Mouse (Mus musculus): ENCODE data around the gene Pabpn1. TPM values are rescaled to one million over a fixed set of nuclear protein-coding genes. Genes with fewer than 3 reads are reported as not detected.
"Not testable (repeated sequence)": the region's sequence is repeated elsewhere in the genome, so short reads cannot be mapped to it uniquely, and the experiment has no call there.

Pabpn1 gene
- polyA plus RNA-seq, 1 experiment from 2014 or later = 179 TPM

- Histone ChIP-seq H3K9me3 (ENCODE audit: control insufficient read depth, low read length) (no peaks in the 10 kb centered on the region), H3K4me3 (ENCODE audit: low read depth, low read length) (no peak overlapping the region), H3K27ac (ENCODE audit: low read depth, low read length) (no peak overlapping the region), H3K36me3 (ENCODE audit: control insufficient read depth, insufficient read depth, low read length) (no peaks in the 10 kb centered on the region), H3K9ac (ENCODE audit: low read length) (no peak overlapping the region), H3K4me1 (ENCODE audit: control insufficient read depth, insufficient read depth, low read length) (no peaks in the 10 kb centered on the region), H3K27me3 (ENCODE audit: control insufficient read depth, insufficient read depth, low read length) (no peaks in the 10 kb centered on the region), H3K4me2 (ENCODE audit: low read depth) (no peak overlapping the region)
- ATAC-seq (ENCODE audit: insufficient read depth, low FRiP score, low TSS enrichment) = no peak
- no peak for DNase-seq (ENCODE audit: low spot score)
- 81% methylated on average over 19 of the region's 19 CpGs for WGBS
These were observed 53.8 kb downstream of the Pabpn1 start for GRCm38 (mm10) chr14:54945975-54946704.

GRCm38 (mm10) chr14:54947008-54947407, 54.7 kb downstream of the Pabpn1 start:
- not testable (repeated sequence) for H3K4me3 ChIP-seq (ENCODE audit: low read depth, low read length); H3K4me2 ChIP-seq (ENCODE audit: low read depth); H3K9me3 ChIP-seq (ENCODE audit: control insufficient read depth, low read length); H3K27me3 ChIP-seq (ENCODE audit: control insufficient read depth, insufficient read depth, low read length); H3K36me3 ChIP-seq (ENCODE audit: control insufficient read depth, insufficient read depth, low read length); DNase-seq (ENCODE audit: low spot score); ATAC-seq (ENCODE audit: insufficient read depth, low FRiP score, low TSS enrichment); H3K4me1 ChIP-seq (ENCODE audit: control insufficient read depth, insufficient read depth, low read length); H3K27ac ChIP-seq (ENCODE audit: low read depth, low read length); H3K9ac ChIP-seq (ENCODE audit: low read length)
- WGBS = 85% methylated on average over 8 of the region's 11 CpGs

Other genes with a start within 250 kb of the Pabpn1 start
- 94.3 and 103 TPM in 2 replicates for gene 1700123O20Rik, start 206.3 kb upstream of the Pabpn1 start, polyA plus RNA-seq (2014; fragmentation: Nextera tagmentation; extraction: Ambion mirVana)
- 118 and 122 TPM in 2 replicates for gene Acin1, start 205.6 kb upstream of the Pabpn1 start, polyA plus RNA-seq (2014; fragmentation: Nextera tagmentation; extraction: Ambion mirVana)
- gene Gm29776, start 193.7 kb upstream of the Pabpn1 start, polyA plus RNA-seq (2014; fragmentation: Nextera tagmentation; extraction: Ambion mirVana) = 0.16 and 0.30 TPM in 2 replicates
- 0.26 TPM in 1 of 2 replicates, not detected in the other for gene Cebpe, start 180.3 kb upstream of the Pabpn1 start, polyA plus RNA-seq (2014; fragmentation: Nextera tagmentation; extraction: Ambion mirVana)
- gene Slc7a8, start 110.6 kb upstream of the Pabpn1 start, polyA plus RNA-seq (2014; fragmentation: Nextera tagmentation; extraction: Ambion mirVana) = 3.2 and 3.4 TPM in 2 replicates
- gene Rnf212b, start 78.4 kb upstream of the Pabpn1 start, polyA plus RNA-seq (2014; fragmentation: Nextera tagmentation; extraction: Ambion mirVana) = not detected in 2 replicates
- 19.3 and 21.9 TPM in 2 replicates for gene Homez, start 21.5 kb upstream of the Pabpn1 start, polyA plus RNA-seq (2014; fragmentation: Nextera tagmentation; extraction: Ambion mirVana)
- gene Ppp1r3e, start 14.9 kb upstream of the Pabpn1 start, polyA plus RNA-seq (2014; fragmentation: Nextera tagmentation; extraction: Ambion mirVana) = 1.3 and 1.5 TPM in 2 replicates
- gene Bcl2l2, start 9.1 kb upstream of the Pabpn1 start, polyA plus RNA-seq (2014; fragmentation: Nextera tagmentation; extraction: Ambion mirVana) = 2.9 and 3.7 TPM in 2 replicates
- 0.20 TPM in 1 of 2 replicates, not detected in the other for gene Gm20521, start 9.1 kb upstream of the Pabpn1 start, polyA plus RNA-seq (2014; fragmentation: Nextera tagmentation; extraction: Ambion mirVana)
- 45.8 and 47.2 TPM in 2 replicates for gene Slc22a17, start 20.6 kb downstream of the Pabpn1 start, polyA plus RNA-seq (2014; fragmentation: Nextera tagmentation; extraction: Ambion mirVana)
- 29.1 and 31.1 TPM in 2 replicates for gene Efs, start 33.6 kb downstream of the Pabpn1 start, polyA plus RNA-seq (2014; fragmentation: Nextera tagmentation; extraction: Ambion mirVana)
- not detected in 2 replicates for gene Il25, start 40.2 kb downstream of the Pabpn1 start, polyA plus RNA-seq (2014; fragmentation: Nextera tagmentation; extraction: Ambion mirVana)
- 3.3 and 4.5 TPM in 2 replicates for gene Cmtm5, start 43.8 kb downstream of the Pabpn1 start, polyA plus RNA-seq (2014; fragmentation: Nextera tagmentation; extraction: Ambion mirVana)
- 3.2 and 4.7 TPM in 2 replicates for gene Myh6, start 74.4 kb downstream of the Pabpn1 start, polyA plus RNA-seq (2014; fragmentation: Nextera tagmentation; extraction: Ambion mirVana)
- not detected in 2 replicates for gene Gm17428, start 84.4 kb downstream of the Pabpn1 start, polyA plus RNA-seq (2014; fragmentation: Nextera tagmentation; extraction: Ambion mirVana)
- 15.1 and 15.6 TPM in 2 replicates for gene Myh7, start 102.1 kb downstream of the Pabpn1 start, polyA plus RNA-seq (2014; fragmentation: Nextera tagmentation; extraction: Ambion mirVana)
- 83.9 and 92.4 TPM in 2 replicates for gene Ngdn, start 123.0 kb downstream of the Pabpn1 start, polyA plus RNA-seq (2014; fragmentation: Nextera tagmentation; extraction: Ambion mirVana)
- gene Zfhx2, start 199.8 kb downstream of the Pabpn1 start, polyA plus RNA-seq (2014; fragmentation: Nextera tagmentation; extraction: Ambion mirVana) = 16.6 and 17.6 TPM in 2 replicates
- gene Thtpa, start 202.3 kb downstream of the Pabpn1 start, polyA plus RNA-seq (2014; fragmentation: Nextera tagmentation; extraction: Ambion mirVana) = 22.4 and 23.7 TPM in 2 replicates
- gene Ap1g2, start 214.1 kb downstream of the Pabpn1 start, polyA plus RNA-seq (2014; fragmentation: Nextera tagmentation; extraction: Ambion mirVana) = 6.8 and 7.3 TPM in 2 replicates
- gene Jph4, start 224.4 kb downstream of the Pabpn1 start, polyA plus RNA-seq (2014; fragmentation: Nextera tagmentation; extraction: Ambion mirVana) = 3.8 and 4.4 TPM in 2 replicates

All from neural tube, embryonic 11.5 days (tissue).